Mouse (Mus musculus): ENCODE data around the gene Snx14. TPM values are rescaled to one million over a fixed set of nuclear protein-coding genes. Genes with fewer than 3 reads are reported as not detected.
A peak's percentile ranks its signal among the peaks of the same experiment; 100 is the strongest.

Snx14 gene
- polyA plus RNA-seq, 1 experiment from 2014 or later, result 31.8 TPM

- no peak overlapping the region for H3K4me2 ChIP-seq (ENCODE audit: low read length)
- ATAC-seq (ENCODE audit: low FRiP score, low TSS enrichment) (no peak), DNase-seq (peak; percentile 39)
- 34% methylated on average over 4 of the region's 5 CpGs for WGBS
- no peaks in the 10 kb centered on the region for H3K36me3 ChIP-seq (ENCODE audit: control insufficient read depth, insufficient read depth, low read length)
- no peak overlapping the region for H3K9ac ChIP-seq (replicated peaks; ENCODE audit: low read length)
- no peaks in the 10 kb centered on the region for H3K27me3 ChIP-seq (ENCODE audit: control insufficient read depth, insufficient read depth, low read length)
- no peak overlapping the region for H3K27ac ChIP-seq (replicated peaks; ENCODE audit: low read depth, low read length)
- no peaks in the 10 kb centered on the region for H3K9me3 ChIP-seq (ENCODE audit: control insufficient read depth, low read length)
- no peak overlapping the region for H3K4me3 ChIP-seq (replicated peaks; ENCODE audit: low read depth, low read length)
- no peaks in the 10 kb centered on the region for H3K4me1 ChIP-seq (ENCODE audit: control insufficient read depth, insufficient read depth, low read length)
Observed at GRCm38 (mm10) chr9:88362055-88362850, 76.5 kb downstream of the Snx14 start.

GRCm38 (mm10) chr9:88361211-88361909 lies 77.4 kb downstream of the Snx14 start:
- H3K9me3 ChIP-seq (ENCODE audit: control insufficient read depth, low read length), result no peaks in the 10 kb centered on the region
- H3K27ac ChIP-seq (replicated peaks; ENCODE audit: low read depth, low read length), result no peak overlapping the region
- H3K4me2 ChIP-seq (ENCODE audit: low read length), result no peak overlapping the region
- WGBS, result 83% methylated on average over 14 of the region's 14 CpGs
- H3K36me3 ChIP-seq (ENCODE audit: control insufficient read depth, insufficient read depth, low read length), result no peaks in the 10 kb centered on the region
- no peak overlapping the region for H3K4me3 ChIP-seq (replicated peaks; ENCODE audit: low read depth, low read length)
- DNase-seq, result no peak
- H3K9ac ChIP-seq (replicated peaks; ENCODE audit: low read length), result no peak overlapping the region
- H3K4me1 ChIP-seq (ENCODE audit: control insufficient read depth, insufficient read depth, low read length), result no peaks in the 10 kb centered on the region
- H3K27me3 ChIP-seq (ENCODE audit: control insufficient read depth, insufficient read depth, low read length), result no peaks in the 10 kb centered on the region
- no peak for ATAC-seq (ENCODE audit: low FRiP score, low TSS enrichment)

- no peak overlapping the region for H3K4me3 ChIP-seq (replicated peaks; ENCODE audit: low read depth, low read length)
- no peaks in the 10 kb centered on the region for H3K36me3 ChIP-seq (ENCODE audit: control insufficient read depth, insufficient read depth, low read length)
- no peaks in the 10 kb centered on the region for H3K4me1 ChIP-seq (ENCODE audit: control insufficient read depth, insufficient read depth, low read length)
- no peak overlapping the region for H3K4me2 ChIP-seq (ENCODE audit: low read length)
- no peak overlapping the region for H3K27ac ChIP-seq (replicated peaks; ENCODE audit: low read depth, low read length)
- ATAC-seq (ENCODE audit: low FRiP score, low TSS enrichment) (no peak), DNase-seq (no peak)
- no peaks in the 10 kb centered on the region for H3K9me3 ChIP-seq (ENCODE audit: control insufficient read depth, low read length)
- WGBS, result 88% methylated on average over 2 of the region's 2 CpGs
- H3K27me3 ChIP-seq (ENCODE audit: control insufficient read depth, insufficient read depth, low read length), result no peaks in the 10 kb centered on the region
- no peak overlapping the region for H3K9ac ChIP-seq (replicated peaks; ENCODE audit: low read length)
Observed at GRCm38 (mm10) chr9:88359140-88359539, 79.6 kb downstream of the Snx14 start.

- 86% methylated on average over 3 of the region's 3 CpGs for WGBS
Observed at GRCm38 (mm10) chr9:88357173-88357572, 81.6 kb downstream of the Snx14 start.

GRCm38 (mm10) chr9:88353459-88353858 lies 85.3 kb downstream of the Snx14 start:
- Histone ChIP-seq H3K4me3 (replicated peaks; ENCODE audit: low read depth, low read length) (no peak overlapping the region), H3K9ac (replicated peaks; ENCODE audit: low read length) (no peak overlapping the region), H3K36me3 (ENCODE audit: control insufficient read depth, insufficient read depth, low read length) (no peaks in the 10 kb centered on the region), H3K4me1 (ENCODE audit: control insufficient read depth, insufficient read depth, low read length) (no peaks in the 10 kb centered on the region), H3K27me3 (ENCODE audit: control insufficient read depth, insufficient read depth, low read length) (no peaks in the 10 kb centered on the region), H3K27ac (replicated peaks; ENCODE audit: low read depth, low read length) (no peak overlapping the region), H3K9me3 (ENCODE audit: control insufficient read depth, low read length) (no peaks in the 10 kb centered on the region), H3K4me2 (ENCODE audit: low read length) (no peak overlapping the region)
- no peak for DNase-seq
- no peak for ATAC-seq (ENCODE audit: low FRiP score, low TSS enrichment)
- WGBS, result 88% methylated on average over 7 of the region's 7 CpGs

More at GRCm38 (mm10) chr9:88357173-88357572, 81.6 kb downstream of the Snx14 start:
- Histone ChIP-seq H3K4me2 (ENCODE audit: low read length) (no peak overlapping the region), H3K36me3 (ENCODE audit: control insufficient read depth, insufficient read depth, low read length) (no peaks in the 10 kb centered on the region), H3K4me1 (ENCODE audit: control insufficient read depth, insufficient read depth, low read length) (no peaks in the 10 kb centered on the region), H3K9ac (replicated peaks; ENCODE audit: low read length) (no peak overlapping the region), H3K27me3 (ENCODE audit: control insufficient read depth, insufficient read depth, low read length) (no peaks in the 10 kb centered on the region), H3K4me3 (replicated peaks; ENCODE audit: low read depth, low read length) (no peak overlapping the region), H3K27ac (replicated peaks; ENCODE audit: low read depth, low read length) (no peak overlapping the region), H3K9me3 (ENCODE audit: control insufficient read depth, low read length) (no peaks in the 10 kb centered on the region)
- ATAC-seq (ENCODE audit: low FRiP score, low TSS enrichment), result no peak
- DNase-seq, result no peak

- peak; percentile 17 for DNase-seq
- Histone ChIP-seq H3K27ac (replicated peaks; ENCODE audit: low read depth, low read length) (no peak overlapping the region), H3K4me1 (ENCODE audit: control insufficient read depth, insufficient read depth, low read length) (no peaks in the 10 kb centered on the region), H3K4me3 (replicated peaks; ENCODE audit: low read depth, low read length) (no peak overlapping the region), H3K9me3 (ENCODE audit: control insufficient read depth, low read length) (no peaks in the 10 kb centered on the region), H3K4me2 (ENCODE audit: low read length) (no peak overlapping the region), H3K27me3 (ENCODE audit: control insufficient read depth, insufficient read depth, low read length) (no peaks in the 10 kb centered on the region), H3K9ac (replicated peaks; ENCODE audit: low read length) (no peak overlapping the region), H3K36me3 (ENCODE audit: control insufficient read depth, insufficient read depth, low read length) (no peaks in the 10 kb centered on the region)
- WGBS, result 50% methylated on average over 6 of the region's 6 CpGs
- peak; percentile 42 for ATAC-seq (ENCODE audit: low FRiP score, low TSS enrichment)
Observed at GRCm38 (mm10) chr9:88352741-88353140, 86.0 kb downstream of the Snx14 start.

GRCm38 (mm10) chr9:88351163-88351562 lies 87.6 kb downstream of the Snx14 start:
- Histone ChIP-seq H3K9ac (replicated peaks; ENCODE audit: low read length) (no peak overlapping the region), H3K4me3 (replicated peaks; ENCODE audit: low read depth, low read length) (no peak overlapping the region), H3K4me2 (ENCODE audit: low read length) (no peak overlapping the region), H3K27me3 (ENCODE audit: control insufficient read depth, insufficient read depth, low read length) (no peaks in the 10 kb centered on the region), H3K4me1 (ENCODE audit: control insufficient read depth, insufficient read depth, low read length) (no peaks in the 10 kb centered on the region), H3K36me3 (ENCODE audit: control insufficient read depth, insufficient read depth, low read length) (no peaks in the 10 kb centered on the region), H3K27ac (replicated peaks; ENCODE audit: low read depth, low read length) (no peak overlapping the region), H3K9me3 (ENCODE audit: control insufficient read depth, low read length) (no peaks in the 10 kb centered on the region)
- DNase-seq, result no peak
- WGBS, result 82% methylated on average over 3 of the region's 3 CpGs
- ATAC-seq (ENCODE audit: low FRiP score, low TSS enrichment), result no peak

- WGBS, result 72% methylated on average over 1 of the region's 1 CpGs
- H3K27me3 ChIP-seq (ENCODE audit: control insufficient read depth, insufficient read depth, low read length), result no peaks in the 10 kb centered on the region
- ATAC-seq (ENCODE audit: low FRiP score, low TSS enrichment), result no peak
- H3K36me3 ChIP-seq (ENCODE audit: control insufficient read depth, insufficient read depth, low read length), result no peaks in the 10 kb centered on the region
- no peak overlapping the region for H3K4me3 ChIP-seq (replicated peaks; ENCODE audit: low read depth, low read length)
- no peak overlapping the region for H3K4me2 ChIP-seq (ENCODE audit: low read length)
- no peak for DNase-seq
- no peak overlapping the region for H3K27ac ChIP-seq (replicated peaks; ENCODE audit: low read depth, low read length)
- H3K9me3 ChIP-seq (ENCODE audit: control insufficient read depth, low read length), result no peaks in the 10 kb centered on the region
- H3K9ac ChIP-seq (replicated peaks; ENCODE audit: low read length), result no peak overlapping the region
- no peaks in the 10 kb centered on the region for H3K4me1 ChIP-seq (ENCODE audit: control insufficient read depth, insufficient read depth, low read length)
Observed at GRCm38 (mm10) chr9:88350317-88350716, 88.4 kb downstream of the Snx14 start.

- H3K9ac ChIP-seq (replicated peaks; ENCODE audit: low read length), result no peak overlapping the region
Observed at GRCm38 (mm10) chr9:88348623-88349022, 90.1 kb downstream of the Snx14 start.

More at GRCm38 (mm10) chr9:88348623-88349022, 90.1 kb downstream of the Snx14 start:
- ATAC-seq (ENCODE audit: low FRiP score, low TSS enrichment) (no peak), DNase-seq (no peak)
- no peaks in the 10 kb centered on the region for H3K9me3 ChIP-seq (ENCODE audit: control insufficient read depth, low read length)
- H3K27ac ChIP-seq (replicated peaks; ENCODE audit: low read depth, low read length), result no peak overlapping the region
- no peak overlapping the region for H3K4me3 ChIP-seq (replicated peaks; ENCODE audit: low read depth, low read length)
- 92% methylated on average over 6 of the region's 6 CpGs for WGBS
- H3K36me3 ChIP-seq (ENCODE audit: control insufficient read depth, insufficient read depth, low read length), result no peaks in the 10 kb centered on the region
- H3K4me1 ChIP-seq (ENCODE audit: control insufficient read depth, insufficient read depth, low read length), result no peaks in the 10 kb centered on the region
- H3K27me3 ChIP-seq (ENCODE audit: control insufficient read depth, insufficient read depth, low read length), result no peaks in the 10 kb centered on the region
- H3K4me2 ChIP-seq (ENCODE audit: low read length), result no peak overlapping the region

Measured in midbrain, embryonic 14.5 days (tissue).